Mouse (Mus musculus) kidney, postnatal 0 days (tissue): ENCODE data around the gene Slc35b2. TPM values are rescaled to one million over a fixed set of nuclear protein-coding genes. Genes with fewer than 3 reads are reported as not detected.

Source experiments
- ATAC-seq: fragments of 200-750 bp; cut with Nextera tagmentation; replicated peaks from 2 replicates; pipeline ENCODE4 v1.8.0; 2017; ENCODE audit warnings: low read depth, moderate number of reproducible peaks, moderate TSS enrichment, moderate library complexity; ENCODE audit not compliant: low FRiP score
- DNase-seq: peaks from one replicate; pipeline ENCODE4 v3.0.0-alpha.2; 2016; ENCODE audit warnings: low spot score
- H3K27ac ChIP-seq: fragments of 300-500 bp; sonication (generic); 2 replicates; pipeline ENCODE4 v1.5.1; 2014; ENCODE audit warnings: mild to moderate bottlenecking
- H3K27me3 ChIP-seq: fragments of 300-500 bp; sonication (generic); 2 replicates; pipeline ENCODE4 v1.6.1; 2014; ENCODE audit warnings: low read length, mixed read lengths; ENCODE audit not compliant: insufficient read depth
- H3K36me3 ChIP-seq: fragments of 300-500 bp; sonication (generic); 2 replicates; pipeline ENCODE4 v1.6.1; 2014; ENCODE audit warnings: low read length, mixed read lengths; ENCODE audit not compliant: insufficient read depth
- H3K4me1 ChIP-seq: fragments of 300-500 bp; sonication (generic); replicated peaks from 2 replicates; pipeline ENCODE4 v1.6.1; 2014; ENCODE audit warnings: antibody characterized with exemption, low read length, mixed read lengths; ENCODE audit not compliant: insufficient read depth
- H3K4me2 ChIP-seq: fragments of 300-500 bp; sonication (generic); 2 replicates; pipeline ENCODE4 v1.6.1; 2014; ENCODE audit warnings: mild to moderate bottlenecking, low read length, moderate library complexity, mixed read lengths
- H3K4me3 ChIP-seq: fragments of 300-500 bp; sonication (generic); replicated peaks from 2 replicates; pipeline ENCODE4 v1.5.1; 2014; ENCODE audit warnings: low read depth, low read length
- H3K9ac ChIP-seq: fragments of 300-500 bp; sonication (generic); 2 replicates; pipeline ENCODE4 v1.6.1; 2014; ENCODE audit warnings: low read depth, low read length
- H3K9me3 ChIP-seq: fragments of 300-500 bp; sonication (generic); replicated peaks from 2 replicates; pipeline ENCODE4 v1.6.1; 2016; ENCODE audit warnings: low read length, inconsistent platforms, mixed read lengths
- CTCF ChIP-seq: IDR thresholded peaks from 2 replicates; pipeline ENCODE4 v1.5.1; 2016; ENCODE audit warnings: antibody characterized with exemption, low read depth, mild to moderate bottlenecking, moderate library complexity
- WGBS: fragments of 180-500 bp; shearing (Covaris S2); extraction: QIAGEN DNeasy Blood & Tissue Kit; methylation state at CpG from one replicate; pipeline ENCODE4 v1.1.7; 2014; 5-methylcytosine and 5-hydroxymethylcytosine counted together
- polyA plus RNA-seq: library from polyadenylated mRNA; unstranded; fragments of >200 nt; fragmentation: Nextera tagmentation; extraction: Ambion mirVana; gene quantifications from 2 replicates; pipeline ENCODE4 v1.2.1, GENCODE M21; 2015

Slc35b2 gene
- polyA plus RNA-seq, 1 experiment from 2014 or later = 131 TPM

GRCm38 (mm10) chr17:45548541-45549512, 14.8 kb upstream of the Slc35b2 start:
- 6% methylated on average over 38 of the region's 68 CpGs for WGBS
- DNase-seq (peak; percentile 53), ATAC-seq (peak; percentile 52; the same call in 1 of the 2 replicates)
- H3K9me3 ChIP-seq = no peaks in the 10 kb centered on the region
- H3K4me2 ChIP-seq = peak overlapping the region; percentile 100
- peak; percentile 48 for TF ChIP-seq CTCF
- no peak overlapping the region for H3K27ac ChIP-seq
- H3K36me3 ChIP-seq = no peaks in the 10 kb centered on the region
- H3K4me1 ChIP-seq = peaks cover 20% of the 10 kb centered on the region
- peak overlapping the region; percentile 62 for H3K9ac ChIP-seq
- peak overlapping the region; percentile 64 for H3K4me3 ChIP-seq
- H3K27me3 ChIP-seq = peaks cover 30% of the 10 kb centered on the region

GRCm38 (mm10) chr17:45549617-45550181, 14.0 kb upstream of the Slc35b2 start, which contains the start of gene Tmem151b:
TSS of gene Tmem151b (minus strand) at chr17:45549677.
- 2% methylated on average over 13 of the region's 29 CpGs for WGBS
- DNase-seq = peak; percentile 61
- H3K9me3 ChIP-seq = no peaks in the 10 kb centered on the region
- H3K9ac ChIP-seq = peak within 1 kb of the TSS; percentile 62
- TF ChIP-seq CTCF = no peak
- peak within 1 kb of the TSS; percentile 100 for H3K4me2 ChIP-seq
- no peak for ATAC-seq
- no peaks in the 10 kb centered on the region for H3K36me3 ChIP-seq
- H3K4me3 ChIP-seq = peak within 1 kb of the TSS; percentile 64
- peaks cover 19% of the 10 kb centered on the region for H3K4me1 ChIP-seq
- H3K27me3 ChIP-seq = peaks cover 21% of the 10 kb centered on the region
- H3K27ac ChIP-seq = no peak within 1 kb of the TSS

DNA sequence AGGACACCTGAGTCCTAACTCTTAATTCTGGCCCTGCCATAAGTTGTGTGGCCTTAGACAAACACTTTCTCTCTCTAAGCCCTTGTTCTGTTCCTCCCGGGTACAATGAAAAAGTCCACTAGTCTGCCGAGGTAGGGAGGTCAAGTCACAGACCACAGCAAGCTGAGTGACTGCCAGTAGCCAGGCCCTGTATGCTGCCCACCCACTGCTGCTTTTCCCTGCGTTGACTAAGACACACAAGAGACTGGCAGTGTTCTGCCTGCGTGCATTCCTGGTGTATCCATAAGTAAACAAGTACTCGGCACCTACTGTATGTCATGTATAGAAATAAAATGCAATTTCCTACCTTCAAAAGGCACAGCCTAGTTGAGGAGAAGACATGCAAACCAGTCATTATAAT, 13.4 kb upstream of the Slc35b2 start:
- no peak overlapping the region for H3K27ac ChIP-seq
- no peaks in the 10 kb centered on the region for H3K9me3 ChIP-seq
- H3K4me3 ChIP-seq = no peak overlapping the region
- H3K4me2 ChIP-seq = peak overlapping the region; percentile 100
- H3K27me3 ChIP-seq = peaks cover 16% of the 10 kb centered on the region
- H3K4me1 ChIP-seq = peaks cover 13% of the 10 kb centered on the region
- DNase-seq (no peak), ATAC-seq (no peak)
- H3K36me3 ChIP-seq = no peaks in the 10 kb centered on the region
- TF ChIP-seq CTCF = no peak
- 19% methylated on average over 5 of the region's 5 CpGs for WGBS
- no peak overlapping the region for H3K9ac ChIP-seq

DNA sequence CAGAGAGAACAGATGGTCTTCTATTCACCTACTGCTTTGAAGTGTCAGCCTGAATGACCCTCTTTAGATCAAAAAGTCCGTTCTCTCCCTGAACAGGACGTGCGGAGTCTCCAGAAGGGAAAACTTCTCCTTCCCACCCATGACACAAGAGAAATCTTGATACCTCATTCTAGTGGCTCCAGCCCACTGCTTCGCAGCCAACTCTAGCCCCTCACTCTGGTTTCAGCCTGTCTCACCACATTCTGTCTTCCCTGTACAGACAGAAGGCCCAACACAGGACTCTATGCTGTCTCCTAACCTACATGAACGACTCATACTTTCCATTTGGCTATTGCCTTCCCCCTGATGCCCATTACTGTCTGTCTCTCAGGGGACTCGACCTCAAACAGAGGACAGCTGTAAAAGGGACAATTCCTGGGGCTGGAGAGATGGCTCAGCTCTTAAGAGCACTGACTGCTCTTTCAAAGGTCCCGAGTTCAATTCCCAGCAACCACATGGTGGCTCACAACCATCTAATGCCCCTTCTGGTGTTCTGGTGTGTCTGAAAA, 12.4 kb upstream of the Slc35b2 start:
- DNase-seq (no peak), ATAC-seq (no peak)
- H3K4me1 ChIP-seq = peaks cover 12% of the 10 kb centered on the region
- no peak for TF ChIP-seq CTCF
- H3K27me3 ChIP-seq = peaks cover 8% of the 10 kb centered on the region
- WGBS = 38% methylated on average over 7 of the region's 7 CpGs
- H3K9ac ChIP-seq = no peak overlapping the region
- H3K4me2 ChIP-seq = no peak overlapping the region
- H3K36me3 ChIP-seq = no peaks in the 10 kb centered on the region
- H3K27ac ChIP-seq = no peak overlapping the region
- H3K4me3 ChIP-seq = no peak overlapping the region
- H3K9me3 ChIP-seq = no peaks in the 10 kb centered on the region

- no peak overlapping the region for H3K4me2 ChIP-seq
- peaks cover 12% of the 10 kb centered on the region for H3K4me1 ChIP-seq
- DNase-seq = peak; percentile 76
- no peak overlapping the region for H3K27ac ChIP-seq
- ATAC-seq = no peak; the same call in 1 of the 2 replicates
- H3K9me3 ChIP-seq = no peaks in the 10 kb centered on the region
- peaks cover 2% of the 10 kb centered on the region for H3K27me3 ChIP-seq
- no peaks in the 10 kb centered on the region for H3K36me3 ChIP-seq
- H3K4me3 ChIP-seq = no peak overlapping the region
- H3K9ac ChIP-seq = no peak overlapping the region
- peak; percentile 89 for TF ChIP-seq CTCF
- 7% methylated on average over 8 of the region's 8 CpGs for WGBS
These were observed 11.7 kb upstream of the Slc35b2 start for GRCm38 (mm10) chr17:45551816-45552451.

DNA sequence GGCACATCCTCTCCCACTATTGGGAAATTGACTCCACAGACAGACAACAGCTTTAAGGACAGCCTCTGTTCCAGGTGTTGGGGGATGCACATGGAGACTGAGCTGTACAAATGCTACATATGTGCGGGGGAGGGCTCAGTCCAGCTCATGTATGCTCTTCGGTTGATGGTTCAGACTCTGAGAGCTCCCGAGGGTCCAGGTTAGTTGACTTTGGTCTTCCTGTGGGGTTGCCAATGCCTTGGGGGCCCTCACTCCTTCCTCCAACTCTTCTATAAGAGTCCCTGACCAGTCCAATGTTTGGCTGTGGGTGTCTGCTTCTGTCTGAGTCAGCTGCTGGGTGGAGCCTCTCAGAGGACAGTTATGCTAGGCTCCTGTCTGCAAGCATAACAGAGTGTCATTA, 10.6 kb upstream of the Slc35b2 start:
- ATAC-seq = no peak
- DNase-seq = no peak
- no peak overlapping the region for H3K4me2 ChIP-seq
- peaks cover 12% of the 10 kb centered on the region for H3K4me1 ChIP-seq
- H3K9ac ChIP-seq = no peak overlapping the region
- no peaks in the 10 kb centered on the region for H3K9me3 ChIP-seq
- no peaks in the 10 kb centered on the region for H3K36me3 ChIP-seq
- no peak overlapping the region for H3K4me3 ChIP-seq
- TF ChIP-seq CTCF = no peak
- H3K27ac ChIP-seq = no peak overlapping the region
- no peaks in the 10 kb centered on the region for H3K27me3 ChIP-seq
- 76% methylated on average over 3 of the region's 3 CpGs for WGBS
